Mouse (Mus musculus) monocyte, adult 2 months (primary cell): ENCODE measurements around the gene Sfi1.
"Not testable (repeated sequence)": the region's sequence is repeated elsewhere in the genome, so short reads cannot be mapped to it uniquely, and the experiment has no call there.

ENCODE experiments used
- DNase-seq, 2 experiments: peaks; one replicate each; pipeline ENCODE4 v3.0.0; 2022; ENCODE audit warnings: low spot score in 2 of 2, low read depth in 1 of 2

Gene Sfi1

DNA sequence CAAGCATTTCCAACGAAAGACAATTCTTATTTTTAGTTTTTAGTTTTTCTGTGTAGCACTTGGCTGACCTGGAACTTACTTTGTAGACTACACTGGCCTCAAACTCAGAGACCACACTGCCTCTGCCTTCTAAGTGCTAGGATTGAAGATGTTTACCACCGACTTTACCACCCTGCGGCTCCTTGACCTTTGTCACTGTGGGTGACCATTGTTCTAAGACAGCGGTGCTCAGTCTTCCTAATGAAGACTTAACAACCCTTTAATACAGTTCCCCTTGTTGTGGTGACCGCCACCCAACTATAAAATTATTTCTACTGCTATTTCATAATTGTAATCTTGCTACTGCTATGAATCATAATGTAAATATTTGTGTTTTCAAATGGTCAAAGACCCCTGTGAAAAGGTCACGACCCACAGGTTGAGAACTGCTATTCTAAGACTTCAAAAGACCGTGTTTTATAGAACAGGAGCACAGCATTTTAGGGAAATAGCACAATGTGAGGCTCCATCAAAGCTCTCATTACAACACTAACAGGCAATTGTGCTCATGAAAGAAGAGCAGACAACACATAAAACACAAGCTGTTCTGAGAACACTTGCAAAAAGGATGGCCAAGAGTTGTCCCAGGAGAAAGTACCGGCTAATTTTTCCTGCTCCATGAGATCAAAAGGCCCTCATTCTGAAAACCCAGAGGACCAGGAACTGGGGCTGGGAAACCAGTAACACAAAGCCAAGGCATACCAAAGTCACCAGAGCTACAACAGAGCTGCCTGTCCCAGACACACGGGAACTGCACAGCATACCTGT is 47.7 kb downstream of the Sfi1 start:
- DNase-seq = not testable (repeated sequence)

DNA sequence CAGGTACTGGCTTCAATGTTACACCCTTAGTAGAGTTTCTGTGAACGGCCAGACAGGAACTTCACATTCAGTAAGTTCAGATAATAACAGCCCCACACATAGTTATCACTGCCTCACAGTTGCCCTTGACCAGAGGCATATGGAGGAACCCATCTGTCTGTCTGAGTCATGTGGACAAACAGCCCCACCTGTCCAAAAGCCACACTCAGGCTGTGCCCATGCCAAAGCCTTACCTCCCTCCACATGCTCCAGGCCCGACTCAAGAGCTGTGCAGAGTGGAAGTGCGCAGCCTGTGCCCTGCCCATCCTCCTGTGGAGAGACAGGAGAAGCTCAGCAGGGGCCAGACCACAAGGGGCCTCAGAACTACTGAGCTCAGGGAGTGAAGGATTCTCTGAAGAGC is 49.3 kb downstream of the Sfi1 start:
- DNase-seq = not testable (repeated sequence)

GRCm38 (mm10) chr11:3142413-3142812 is 50.9 kb downstream of the Sfi1 start:
- DNase-seq = peak; percentile 71 to 91

DNA sequence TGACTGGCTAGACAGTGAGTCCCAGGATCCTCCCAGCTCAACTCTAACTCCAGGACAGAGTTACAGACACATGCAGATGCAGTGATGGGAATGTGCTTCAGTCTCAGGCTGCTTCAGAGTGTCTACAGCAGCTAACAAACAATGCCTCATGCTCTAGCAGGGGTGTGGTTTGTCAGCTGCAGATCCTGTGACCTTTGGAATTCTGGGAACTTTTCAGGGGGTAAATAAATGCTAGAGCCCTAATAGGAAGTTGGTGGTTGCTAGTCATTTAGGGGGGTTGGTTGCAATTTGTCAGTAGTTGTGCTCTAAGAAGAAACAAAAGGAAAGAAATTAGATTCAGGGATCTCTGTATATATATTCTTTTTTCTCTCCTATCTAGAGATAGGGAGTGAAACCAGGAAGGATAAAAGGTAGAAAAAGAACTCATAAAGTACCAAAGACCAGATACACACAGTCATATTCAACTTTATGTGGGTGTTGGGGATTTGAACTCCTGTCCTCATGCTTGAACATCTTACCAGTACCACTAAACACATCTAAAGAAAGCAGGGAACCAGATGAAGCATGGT is 52.2 kb downstream of the Sfi1 start:
- not testable (repeated sequence) for DNase-seq

DNA sequence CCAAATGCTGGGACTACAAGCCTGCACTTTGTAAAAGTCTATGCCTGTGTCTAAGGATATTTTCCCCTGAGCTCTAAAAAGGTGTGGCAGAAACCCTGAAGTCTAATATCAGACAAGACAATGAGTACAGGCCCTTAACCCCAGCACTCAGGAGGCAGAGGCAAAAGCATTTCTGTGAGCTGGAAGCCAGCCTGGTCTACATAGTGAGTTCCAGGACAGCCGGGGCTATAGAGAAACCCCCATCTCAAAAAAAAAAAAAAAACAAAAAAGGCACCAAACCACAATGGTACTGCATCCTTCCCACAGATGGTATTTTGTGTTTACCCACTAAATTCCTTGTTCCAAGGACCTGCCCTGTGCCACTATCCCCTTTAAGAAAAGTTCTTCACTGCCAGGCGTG is 54.9 kb downstream of the Sfi1 start:
- DNase-seq = peak in 1 of 2 experiments; percentile 61

DNA sequence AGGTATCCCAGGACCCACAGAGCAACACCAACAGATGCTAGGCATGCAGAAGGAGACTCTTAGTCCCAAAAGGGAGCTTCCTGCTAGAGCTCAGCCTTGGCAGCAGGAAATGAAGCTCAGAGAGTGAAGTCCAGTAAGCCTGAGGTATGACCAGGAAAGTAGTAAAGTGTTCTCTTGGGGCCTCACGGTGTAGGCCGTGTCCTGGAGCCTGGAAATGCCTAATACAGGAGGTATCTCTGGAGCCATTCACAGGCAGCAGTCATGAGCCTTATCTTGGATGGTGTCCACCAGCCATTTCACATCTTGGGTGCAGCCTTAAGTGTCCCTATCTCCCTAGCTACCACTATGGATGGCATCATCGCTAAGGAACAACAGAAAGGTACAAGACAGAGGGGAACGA is 56.0 kb downstream of the Sfi1 start:
- peak in 1 of 2 experiments; percentile 56 for DNase-seq

DNA sequence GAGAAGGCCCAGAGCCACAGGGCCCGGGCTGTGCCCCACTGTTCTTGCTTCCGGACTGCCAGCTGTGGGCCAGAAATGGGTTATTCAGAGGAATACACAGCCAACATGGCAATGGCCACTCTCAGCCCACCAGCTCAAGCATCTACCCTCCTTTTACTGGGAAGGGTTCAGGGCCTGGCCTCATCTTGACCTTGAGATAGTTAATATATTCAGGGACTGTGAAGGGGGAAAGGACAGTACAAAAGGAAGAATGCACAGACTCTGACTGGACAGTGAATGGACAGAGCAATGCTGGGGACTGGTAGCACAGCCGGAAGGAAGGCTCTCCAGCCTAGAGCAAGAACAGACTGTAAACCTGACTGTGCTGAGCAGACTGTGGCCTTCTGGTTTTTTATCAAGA is 57.3 kb downstream of the Sfi1 start:
- DNase-seq = not testable (repeated sequence)

GRCm38 (mm10) chr11:3135391-3135790 is 57.9 kb downstream of the Sfi1 start:
- DNase-seq = not testable (repeated sequence)

- DNase-seq = not testable (repeated sequence)
Measured at GRCm38 (mm10) chr11:3133360-3133759, 59.9 kb downstream of the Sfi1 start.

GRCm38 (mm10) chr11:3132957-3133356 is 60.3 kb downstream of the Sfi1 start:
- DNase-seq = not testable (repeated sequence)

- DNase-seq = peak in 1 of 2 experiments; percentile 59
Measured at GRCm38 (mm10) chr11:3132001-3132400, 61.3 kb downstream of the Sfi1 start.

- DNase-seq = peak; percentile 72 to 83
Measured at GRCm38 (mm10) chr11:3129852-3130251, 63.4 kb downstream of the Sfi1 start.

GRCm38 (mm10) chr11:3129276-3129675 is 64.0 kb downstream of the Sfi1 start:
- DNase-seq = not testable (repeated sequence)

DNA sequence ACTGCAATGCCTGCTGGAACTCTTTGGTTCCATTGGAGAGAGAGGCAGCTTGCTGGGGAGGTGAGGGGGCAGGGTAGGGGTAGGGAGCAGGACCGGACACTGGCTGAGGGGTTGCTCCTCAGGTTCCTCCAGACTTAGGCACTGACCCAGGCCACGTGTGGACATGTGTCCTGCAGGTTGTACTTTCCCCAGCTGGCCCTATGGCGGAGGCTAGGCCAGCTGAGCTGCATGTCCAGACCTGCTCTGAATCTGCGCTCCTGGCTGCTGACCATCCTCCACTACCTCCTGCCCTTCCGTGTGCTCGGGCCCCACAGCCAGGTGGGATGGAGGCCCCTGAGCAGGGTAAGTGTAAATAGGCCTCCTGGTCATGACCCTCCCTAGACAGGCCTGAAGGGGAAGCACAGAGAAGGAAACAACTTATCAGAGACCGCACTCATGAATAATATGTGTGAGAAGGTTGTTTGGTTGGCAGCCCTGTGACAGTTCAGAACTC is 65.9 kb downstream of the Sfi1 start:
- not testable (repeated sequence) for DNase-seq

DNA sequence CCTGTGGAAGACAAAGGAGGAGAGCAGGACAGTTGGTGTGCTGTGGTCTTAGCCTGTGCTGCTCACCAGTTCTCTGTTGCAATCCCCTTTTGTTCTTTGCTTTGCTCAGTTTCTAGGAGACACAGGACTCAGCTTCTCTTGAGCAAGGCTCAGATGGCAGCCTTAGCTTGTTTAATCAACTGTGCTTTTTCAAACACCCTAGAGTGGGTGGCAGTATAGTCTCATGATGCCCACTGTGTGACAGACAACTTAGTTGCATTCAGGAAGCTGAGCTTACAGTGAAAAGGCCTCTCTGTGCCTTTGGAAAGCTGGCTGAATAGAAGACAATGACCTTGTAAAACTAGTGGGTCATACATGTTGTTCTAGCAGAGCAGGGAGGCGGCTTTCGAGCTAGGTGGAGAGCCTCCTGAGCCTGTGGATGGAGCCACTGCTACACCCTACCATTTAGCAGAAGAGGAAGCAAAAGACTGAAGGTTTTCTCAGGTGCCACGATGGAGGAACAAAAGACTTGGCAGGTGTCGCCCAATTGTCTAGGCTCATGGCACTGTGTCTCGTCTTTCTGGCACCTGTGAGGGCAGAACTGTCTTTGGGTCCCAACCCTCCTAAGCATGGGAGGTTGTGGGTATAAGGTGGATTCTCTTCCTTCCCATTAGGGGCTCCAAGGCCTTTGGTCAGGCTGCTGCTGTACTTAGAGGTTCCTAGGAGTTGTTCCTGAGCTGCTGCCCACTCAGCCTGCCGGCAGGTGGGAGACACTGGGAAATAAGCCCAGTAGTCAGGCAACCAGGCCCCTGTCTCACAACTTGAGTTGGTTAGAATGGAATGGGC is 66.6 kb downstream of the Sfi1 start:
- peak; percentile 82 to 98 for DNase-seq

DNA sequence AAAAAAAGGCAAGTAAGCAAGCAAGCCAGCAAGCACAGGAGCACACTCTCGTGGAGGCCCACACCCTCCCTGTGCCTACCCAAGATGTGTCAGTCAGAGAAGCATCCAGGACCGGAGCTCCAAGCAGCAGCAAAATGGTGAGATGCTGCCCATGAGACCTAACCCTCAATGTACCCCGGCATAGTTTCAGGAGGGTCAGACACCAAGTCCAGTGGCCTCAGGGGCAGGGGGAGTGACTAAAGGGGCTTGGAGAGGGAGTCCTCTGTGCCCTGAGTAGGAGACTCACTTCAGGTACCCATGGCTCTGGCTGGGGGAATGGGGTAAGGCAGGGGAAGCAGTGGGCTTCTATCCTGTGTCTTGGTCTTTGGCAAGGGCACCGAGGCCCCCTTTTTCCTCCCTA is 67.3 kb downstream of the Sfi1 start:
- not testable (repeated sequence) for DNase-seq

DNA sequence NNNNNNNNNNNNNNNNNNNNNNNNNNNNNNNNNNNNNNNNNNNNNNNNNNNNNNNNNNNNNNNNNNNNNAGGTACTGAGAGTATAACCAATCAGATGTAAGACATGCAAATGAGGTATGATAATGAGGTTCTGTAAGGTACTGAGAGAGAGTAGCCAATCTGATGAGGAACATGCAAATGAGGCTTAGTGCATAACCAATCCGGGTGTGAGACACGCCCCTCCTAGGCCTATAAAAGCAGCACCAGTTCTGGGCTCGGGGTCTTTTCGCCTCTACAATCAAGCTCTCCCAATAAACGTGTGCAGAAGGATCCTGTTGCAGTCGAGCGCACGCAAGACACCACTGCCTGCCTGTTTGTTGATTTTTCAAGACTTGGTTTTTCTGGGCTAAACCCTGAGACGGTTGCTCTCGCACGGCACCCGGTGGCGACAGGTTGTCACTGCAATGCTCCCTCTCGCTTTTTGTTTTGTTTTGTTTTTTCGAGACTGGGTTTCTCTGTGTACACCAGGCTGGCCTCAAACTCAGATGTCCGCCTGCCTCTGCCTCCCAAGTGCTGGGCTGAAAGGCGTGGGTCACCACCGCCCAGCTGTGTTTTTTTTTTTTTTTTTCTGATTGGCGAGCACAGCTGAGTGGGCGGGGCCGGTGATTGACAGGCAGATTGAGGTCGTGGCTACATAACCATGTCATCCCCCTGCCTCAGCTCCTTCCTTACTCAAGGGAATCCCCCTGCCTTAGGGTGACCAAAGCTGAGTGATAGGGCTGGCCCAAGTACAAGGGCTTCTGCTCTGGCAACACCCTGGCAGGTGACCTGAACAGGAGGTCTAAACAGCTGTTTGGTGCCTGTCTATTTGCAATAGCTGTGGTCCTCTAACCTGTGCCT is 68.1 kb downstream of the Sfi1 start:
- DNase-seq = not testable (repeated sequence)

DNA sequence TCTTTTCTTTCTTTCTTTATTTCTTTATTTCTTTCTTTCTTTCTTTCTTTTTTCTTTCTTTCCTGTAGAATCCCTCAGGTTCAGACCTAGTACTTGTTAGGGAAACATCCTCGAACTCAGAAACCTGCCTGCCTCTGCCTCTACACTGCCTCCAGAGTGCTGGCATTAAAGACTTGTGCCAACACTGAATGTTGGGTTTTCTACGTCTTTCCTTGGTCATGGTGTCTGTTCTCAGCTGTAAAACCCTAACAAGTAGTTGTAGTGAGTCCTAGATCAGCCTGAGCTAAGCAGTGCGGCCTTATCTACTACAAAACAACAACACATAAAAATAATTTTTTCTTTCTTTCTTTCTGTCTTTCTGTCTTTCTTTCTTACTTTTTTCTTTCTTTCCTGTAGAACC is 78.9 kb downstream of the Sfi1 start:
- DNase-seq = no peak

- no peak for DNase-seq
Measured at GRCm38 (mm10) chr11:3106154-3106553, 87.1 kb downstream of the Sfi1 start.

GRCm38 (mm10) chr11:3105261-3105731 is 88.0 kb downstream of the Sfi1 start:
- DNase-seq = peak; percentile 76 to 80
